Mouse (Mus musculus) intestine, embryonic 15.5 days (tissue): ENCODE results near the gene Pik3r2. TPM values are rescaled to one million over a fixed set of nuclear protein-coding genes. Genes with fewer than 3 reads are reported as not detected.

ENCODE experiments used
- ATAC-seq: fragments of 200-750 bp; cut with Nextera tagmentation; 2 replicates; pipeline ENCODE4 v1.8.0; 2017; ENCODE audit warnings: moderate TSS enrichment, moderate library complexity
- H3K27ac ChIP-seq: fragments of 300-500 bp; sonication (generic); 2 replicates; pipeline ENCODE4 v1.5.1; 2015; ENCODE audit warnings: mild to moderate bottlenecking, inconsistent platforms
- H3K27me3 ChIP-seq: fragments of 300-500 bp; sonication (generic); replicated peaks from 2 replicates; pipeline ENCODE4 v1.6.1; 2015; ENCODE audit warnings: inconsistent platforms
- H3K36me3 ChIP-seq: fragments of 300-500 bp; sonication (generic); 2 replicates; pipeline ENCODE4 v1.6.1; 2015; ENCODE audit warnings: inconsistent platforms
- H3K4me1 ChIP-seq: fragments of 300-500 bp; sonication (generic); replicated peaks from 2 replicates; pipeline ENCODE4 v1.6.1; 2015; ENCODE audit warnings: inconsistent platforms
- H3K4me2 ChIP-seq: fragments of 300-500 bp; sonication (generic); replicated peaks from 2 replicates; pipeline ENCODE4 v1.6.1; 2015; ENCODE audit warnings: mild to moderate bottlenecking, inconsistent platforms
- H3K4me3 ChIP-seq: fragments of 300-500 bp; sonication (generic); replicated peaks from 2 replicates; pipeline ENCODE4 v1.5.1; 2015; ENCODE audit warnings: inconsistent platforms
- H3K9ac ChIP-seq: fragments of 300-500 bp; sonication (generic); 2 replicates; pipeline ENCODE4 v1.6.1; 2015; ENCODE audit warnings: inconsistent platforms
- H3K9me3 ChIP-seq: fragments of 300-500 bp; sonication (generic); 2 replicates; pipeline ENCODE4 v1.6.1; 2016; ENCODE audit warnings: inconsistent platforms
- WGBS: fragments of 180-500 bp; shearing (Covaris S2); methylation state at CpG from one replicate; pipeline ENCODE4 v1.1.7; 2015; 5-methylcytosine and 5-hydroxymethylcytosine counted together
- polyA plus RNA-seq: library from polyadenylated mRNA; unstranded; fragments of >200 nt; fragmentation: Nextera tagmentation; extraction: Ambion mirVana; gene quantifications from 2 replicates; pipeline ENCODE4 v1.2.1, GENCODE M21; 2015

Gene Pik3r2
- polyA plus RNA-seq, 1 experiment from 2014 or later, result 53.1 TPM

DNA sequence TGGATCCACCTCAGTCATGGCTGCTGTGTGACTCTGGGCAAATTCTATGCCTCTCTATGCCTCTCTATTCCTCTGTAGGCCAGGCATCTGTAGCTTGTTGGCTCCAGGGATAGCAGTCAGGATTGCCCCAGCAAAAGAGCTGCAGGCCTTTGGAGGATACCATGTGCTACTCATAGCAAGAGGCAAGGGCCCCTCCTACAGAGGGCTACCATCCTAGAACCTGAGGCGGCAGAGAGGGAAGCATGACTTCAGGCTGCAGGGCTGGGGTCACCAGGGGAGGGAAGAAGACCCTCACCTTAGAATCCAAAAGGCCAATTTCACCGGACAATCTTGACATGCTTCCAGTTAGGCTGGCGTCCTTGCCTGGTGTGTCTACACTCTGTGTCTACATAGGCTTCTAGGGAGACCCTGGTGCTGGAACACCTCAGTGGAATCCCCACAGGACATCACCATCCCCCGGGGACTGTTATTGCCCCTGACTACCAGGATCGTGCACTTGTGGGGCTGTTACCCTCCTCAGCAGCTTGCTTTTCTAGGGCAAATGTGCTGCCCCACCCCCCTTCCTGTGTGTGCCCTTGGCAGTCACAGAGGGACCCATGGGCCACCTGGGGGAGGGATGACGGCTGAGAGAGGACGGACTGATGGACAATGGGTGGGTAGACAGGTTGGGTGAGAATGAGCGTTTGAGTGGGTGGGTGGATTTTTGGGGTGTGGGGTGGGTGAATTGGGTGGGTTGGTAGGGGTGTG is 32.6 kb upstream of the Pik3r2 start:
- no peak overlapping the region for H3K9ac ChIP-seq
- H3K4me3 ChIP-seq, result no peak overlapping the region
- peaks cover 5% of the 10 kb centered on the region; the same call in 1 of the 2 replicates for H3K4me1 ChIP-seq
- ATAC-seq, result no peak
- H3K4me2 ChIP-seq, result no peak overlapping the region
- peaks cover 3% of the 10 kb centered on the region; the same call in 1 of the 2 replicates for H3K27me3 ChIP-seq
- no peak overlapping the region for H3K27ac ChIP-seq
- no peaks in the 10 kb centered on the region for H3K36me3 ChIP-seq
- H3K9me3 ChIP-seq, result no peaks in the 10 kb centered on the region
- WGBS, result 78% methylated on average over 8 of the region's 8 CpGs

DNA sequence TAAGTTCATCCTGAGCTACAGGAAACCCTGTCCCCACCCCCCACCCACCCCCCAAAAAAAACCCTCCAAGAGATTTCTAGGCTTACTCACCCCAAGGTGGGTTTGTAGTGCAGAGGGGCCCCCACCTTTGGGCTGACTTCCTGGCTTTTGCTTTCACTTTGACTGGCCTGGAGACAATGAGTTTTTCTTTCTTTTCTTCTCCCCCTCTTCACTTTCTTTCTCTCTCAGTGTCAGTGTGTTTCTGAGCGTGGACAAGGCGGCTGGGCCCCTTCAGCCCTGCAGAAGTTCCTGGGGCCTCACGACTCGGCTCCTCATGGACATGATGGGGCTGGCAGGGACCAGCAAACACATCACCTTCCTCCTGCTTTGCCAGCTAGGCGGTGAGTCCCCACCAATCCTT is 31.7 kb upstream of the Pik3r2 start, which contains the start of gene Il12rb1:
TSS of gene Il12rb1 (plus strand) at position 211 of the 400 bp plus-strand sequence.
- H3K4me2 ChIP-seq, result no peak within 1 kb of the TSS
- 63% methylated on average over 5 of the region's 5 CpGs for WGBS

GRCm38 (mm10) chr8:70807304-70807703 is 30.8 kb upstream of the Pik3r2 start:
- 44% methylated on average over 1 of the region's 1 CpGs for WGBS
- H3K4me2 ChIP-seq, result no peak overlapping the region
- H3K36me3 ChIP-seq, result no peaks in the 10 kb centered on the region

More for the DNA sequence above, 31.7 kb upstream of the Pik3r2 start, which contains the start of gene Il12rb1:
- Histone ChIP-seq H3K27ac (no peak within 1 kb of the TSS), H3K36me3 (no peaks in the 10 kb centered on the region), H3K4me3 (no peak within 1 kb of the TSS), H3K9me3 (no peaks in the 10 kb centered on the region), H3K9ac (no peak within 1 kb of the TSS), H3K27me3 (peaks cover 10% of the 10 kb centered on the region), H3K4me1 (peaks cover 13% of the 10 kb centered on the region)
- no peak for ATAC-seq

GRCm38 (mm10) chr8:70806541-70806940 is 30.0 kb upstream of the Pik3r2 start:
- H3K4me2 ChIP-seq, result no peak overlapping the region
- peaks cover 13% of the 10 kb centered on the region for H3K4me1 ChIP-seq
- no peak overlapping the region for H3K4me3 ChIP-seq
- WGBS, result 67% methylated on average over 4 of the region's 4 CpGs
- H3K27me3 ChIP-seq, result peaks cover 18% of the 10 kb centered on the region
- no peak overlapping the region for H3K9ac ChIP-seq
- no peaks in the 10 kb centered on the region for H3K36me3 ChIP-seq
- H3K27ac ChIP-seq, result no peak overlapping the region
- H3K9me3 ChIP-seq, result no peaks in the 10 kb centered on the region
- ATAC-seq, result no peak

More at GRCm38 (mm10) chr8:70807304-70807703, 30.8 kb upstream of the Pik3r2 start:
- no peaks in the 10 kb centered on the region for H3K9me3 ChIP-seq
- H3K4me1 ChIP-seq, result peaks cover 13% of the 10 kb centered on the region
- ATAC-seq, result no peak
- no peak overlapping the region for H3K4me3 ChIP-seq
- no peak overlapping the region for H3K27ac ChIP-seq
- H3K9ac ChIP-seq, result no peak overlapping the region
- peaks cover 12% of the 10 kb centered on the region for H3K27me3 ChIP-seq

- ATAC-seq, result peak; percentile 92
- Histone ChIP-seq H3K4me3 (peak within 1 kb of the TSS; percentile 55), H3K27ac (no peak within 1 kb of the TSS), H3K4me2 (peak within 1 kb of the TSS; percentile 96), H3K9ac (peak within 1 kb of the TSS; percentile 45), H3K4me1 (peaks cover 13% of the 10 kb centered on the region), H3K36me3 (no peaks in the 10 kb centered on the region), H3K9me3 (no peaks in the 10 kb centered on the region), H3K27me3 (peaks cover 19% of the 10 kb centered on the region)
- WGBS, result under 1% methylated on average over 45 of the region's 45 CpGs
Measured at GRCm38 (mm10) chr8:70804481-70805206, 28.1 kb upstream of the Pik3r2 start, which contains the start of gene Mast3. TSS of gene Mast3 (minus strand) at chr8:70805054.

DNA sequence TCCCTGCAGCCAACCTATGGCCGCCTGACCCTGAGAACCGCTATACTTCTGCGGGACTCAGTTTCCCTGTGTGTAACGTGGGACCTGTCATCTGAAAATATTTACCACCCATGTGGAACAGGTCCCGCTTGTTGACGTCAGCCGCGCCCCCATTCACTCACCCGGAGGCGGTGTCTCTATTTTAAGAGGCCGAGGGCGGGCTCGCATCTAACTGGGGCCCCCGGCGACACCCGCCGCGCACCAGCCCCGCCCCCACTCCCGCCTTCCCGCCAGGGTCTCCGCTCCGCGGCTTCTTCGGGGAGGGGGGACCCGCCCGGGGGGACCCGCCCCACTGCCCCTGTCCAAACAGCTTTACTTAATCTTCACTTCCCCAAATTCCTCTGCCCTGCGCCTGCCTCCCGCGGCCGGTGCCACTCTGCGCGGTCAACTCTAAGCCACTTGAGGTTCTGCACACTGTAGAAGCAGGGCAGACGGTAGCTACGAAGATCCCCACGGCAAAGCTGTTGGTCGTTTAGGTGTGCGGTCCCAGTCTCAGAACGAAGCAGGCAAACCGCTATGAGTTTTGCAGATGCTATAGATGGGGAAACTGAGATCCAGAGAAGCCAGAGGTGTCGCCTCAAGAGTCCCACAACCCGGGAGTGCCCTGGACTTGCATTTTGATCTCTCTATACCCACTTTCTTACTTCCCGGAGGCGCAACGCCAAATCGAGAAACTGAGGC is 27.4 kb upstream of the Pik3r2 start:
- Histone ChIP-seq H3K4me3 (peak overlapping the region; percentile 55), H3K36me3 (no peaks in the 10 kb centered on the region), H3K4me2 (peak overlapping the region; percentile 96), H3K9ac (peak overlapping the region; percentile 45), H3K27me3 (peaks cover 26% of the 10 kb centered on the region), H3K9me3 (no peaks in the 10 kb centered on the region), H3K27ac (no peak overlapping the region), H3K4me1 (peaks cover 13% of the 10 kb centered on the region)
- peak; percentile 20; the same call in 1 of the 2 replicates for ATAC-seq
- WGBS, result 2% methylated on average over 47 of the region's 47 CpGs

GRCm38 (mm10) chr8:70802786-70803510 is 26.4 kb upstream of the Pik3r2 start:
- no peak for ATAC-seq
- Histone ChIP-seq H3K4me2 (peak overlapping the region; percentile 96; the same call in 1 of the 2 replicates), H3K27me3 (peaks cover 32% of the 10 kb centered on the region), H3K9me3 (no peaks in the 10 kb centered on the region), H3K27ac (no peak overlapping the region), H3K4me3 (no peak overlapping the region), H3K9ac (no peak overlapping the region), H3K4me1 (peaks cover 17% of the 10 kb centered on the region), H3K36me3 (no peaks in the 10 kb centered on the region)
- 66% methylated on average over 11 of the region's 11 CpGs for WGBS

- no peaks in the 10 kb centered on the region for H3K9me3 ChIP-seq
- H3K4me1 ChIP-seq, result peaks cover 22% of the 10 kb centered on the region
- no peaks in the 10 kb centered on the region for H3K36me3 ChIP-seq
- WGBS, result 88% methylated on average over 1 of the region's 1 CpGs
- H3K27me3 ChIP-seq, result peaks cover 32% of the 10 kb centered on the region
- no peak overlapping the region for H3K4me3 ChIP-seq
- H3K4me2 ChIP-seq, result no peak overlapping the region
- no peak overlapping the region for H3K9ac ChIP-seq
- no peak for ATAC-seq
- no peak overlapping the region for H3K27ac ChIP-seq
Measured at GRCm38 (mm10) chr8:70801830-70802229, 25.3 kb upstream of the Pik3r2 start.

GRCm38 (mm10) chr8:70801156-70801555 is 24.6 kb upstream of the Pik3r2 start:
- Histone ChIP-seq H3K4me2 (no peak overlapping the region), H3K4me1 (peaks cover 27% of the 10 kb centered on the region), H3K27me3 (peaks cover 32% of the 10 kb centered on the region), H3K9ac (no peak overlapping the region), H3K36me3 (no peaks in the 10 kb centered on the region), H3K9me3 (no peaks in the 10 kb centered on the region), H3K27ac (no peak overlapping the region), H3K4me3 (no peak overlapping the region)
- WGBS, result 28% methylated on average over 15 of the region's 15 CpGs
- no peak for ATAC-seq

DNA sequence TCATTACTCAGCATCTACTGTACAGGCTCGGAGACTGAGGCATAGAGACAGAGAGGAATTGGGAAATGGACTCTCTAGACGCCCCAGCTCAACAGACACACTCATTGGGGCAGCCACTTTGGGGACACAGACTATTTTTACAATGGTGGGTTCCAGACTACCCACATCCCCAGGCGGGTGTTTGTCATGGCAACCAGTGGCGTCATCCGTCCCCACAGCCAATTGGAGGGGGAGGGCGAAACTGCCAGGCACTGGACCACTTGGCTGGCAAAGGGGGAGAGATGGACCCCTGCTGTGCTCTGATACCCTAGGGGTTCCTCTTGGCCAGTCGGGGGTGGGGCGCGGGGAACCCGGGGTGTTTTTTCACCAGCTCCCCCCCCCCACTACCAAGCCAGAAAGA is 24.1 kb upstream of the Pik3r2 start:
- ATAC-seq, result no peak
- H3K4me2 ChIP-seq, result no peak overlapping the region
- no peaks in the 10 kb centered on the region for H3K9me3 ChIP-seq
- 61% methylated on average over 10 of the region's 10 CpGs for WGBS
- no peak overlapping the region for H3K9ac ChIP-seq
- no peaks in the 10 kb centered on the region for H3K36me3 ChIP-seq
- H3K27me3 ChIP-seq, result peaks cover 32% of the 10 kb centered on the region
- peaks cover 30% of the 10 kb centered on the region for H3K4me1 ChIP-seq
- no peak overlapping the region for H3K4me3 ChIP-seq
- no peak overlapping the region for H3K27ac ChIP-seq

GRCm38 (mm10) chr8:70798281-70798680 is 21.8 kb upstream of the Pik3r2 start:
- peak overlapping the region; percentile 57 for H3K4me3 ChIP-seq
- ATAC-seq, result no peak
- peak overlapping the region; percentile 45; the same call in 1 of the 2 replicates for H3K9ac ChIP-seq
- H3K9me3 ChIP-seq, result no peaks in the 10 kb centered on the region
- H3K4me2 ChIP-seq, result peak overlapping the region; percentile 88
- whole genome bisulfite sequencing, result 10% methylated on average over 15 of the region's 15 CpGs
- H3K27ac ChIP-seq, result peak overlapping the region; percentile 83
- no peaks in the 10 kb centered on the region for H3K36me3 ChIP-seq
- H3K4me1 ChIP-seq, result peaks cover 20% of the 10 kb centered on the region
- peaks cover 25% of the 10 kb centered on the region; the same call in 1 of the 2 replicates for H3K27me3 ChIP-seq
